Mouse (Mus musculus) lung, adult 2 months (tissue): ENCODE data around the gene Vrk3.

Experiments
- CTCF ChIP-seq: fragments of 200-500 bp; IDR thresholded peaks from 2 replicates; pipeline ENCODE4 v1.5.1; 2011; ENCODE audit warnings: mild to moderate bottlenecking, low read length, control low read depth; ENCODE audit not compliant: insufficient read depth
- POLR2A ChIP-seq: fragments of 200-500 bp; IDR thresholded peaks from 2 replicates; pipeline ENCODE4 v1.6.1; 2011; ENCODE audit warnings: low read depth, mild to moderate bottlenecking, control low read depth, low read length, borderline replicate concordance; ENCODE audit errors: extremely low read depth

DNA sequence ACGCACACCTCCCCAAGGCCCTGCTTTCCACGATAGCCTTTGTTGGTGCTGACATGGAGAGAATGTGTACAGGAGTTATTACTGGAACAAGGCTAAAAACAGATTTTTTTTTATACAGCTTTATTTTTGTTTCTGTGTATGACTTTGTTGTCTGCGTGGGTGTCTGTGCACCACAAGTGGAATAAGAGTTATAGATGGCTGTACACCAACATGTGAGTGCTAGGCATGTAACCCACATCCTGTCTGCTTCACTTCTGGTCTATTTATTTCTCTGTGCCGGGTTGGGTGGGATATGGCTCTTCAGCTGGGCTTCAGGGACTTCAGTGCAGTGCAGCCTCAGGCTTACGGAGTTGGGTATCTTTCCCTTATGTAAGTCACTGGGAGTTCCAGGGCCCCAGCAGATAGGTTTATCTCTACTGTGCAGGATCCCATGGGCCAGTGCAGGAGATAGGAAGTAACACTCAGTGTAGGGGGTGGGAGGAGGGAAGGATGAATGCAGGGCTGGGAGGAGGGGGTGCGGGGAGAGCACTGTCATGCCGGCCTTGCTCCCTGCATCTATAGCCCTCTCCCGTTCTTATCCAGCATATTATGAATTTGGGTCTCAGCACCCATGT is 24.5 kb downstream of the Vrk3 start:
- TF ChIP-seq POLR2A (no peak), CTCF (no peak)
